Mouse (Mus musculus) yolk sac, embryonic 10.5 days (tissue): Measurements from ENCODE around the gene Cltb.
A peak's percentile ranks its signal among the peaks of the same experiment; 100 is the strongest.

Source experiments
- DNase-seq: peaks from one replicate; pipeline ENCODE4 v3.0.0-alpha.2; 2017; ENCODE audit warnings: low spot score

Gene Cltb

GRCm38 (mm10) chr13:54596107-54596690 is 14.9 kb downstream of the Cltb start:
- no peak for DNase-seq

- no peak for DNase-seq
Observed at GRCm38 (mm10) chr13:54593617-54594016, 17.5 kb downstream of the Cltb start.

GRCm38 (mm10) chr13:54591776-54592356 is 19.3 kb downstream of the Cltb start:
- no peak for DNase-seq

GRCm38 (mm10) chr13:54589996-54590951 is 20.9 kb downstream of the Cltb start, which contains the start of the genes Nop16 and Higd2a:
TSS of gene Nop16 (minus strand) at chr13:54590090.
TSS of gene Higd2a (plus strand) at chr13:54590207.
- peak; percentile 98 for DNase-seq

GRCm38 (mm10) chr13:54589414-54589995 is 21.6 kb downstream of the Cltb start:
- DNase-seq: no peak

- DNase-seq: no peak
Observed at GRCm38 (mm10) chr13:54585831-54586230, 25.3 kb downstream of the Cltb start.

GRCm38 (mm10) chr13:54582860-54583259 is 28.3 kb downstream of the Cltb start:
- DNase-seq: peak; percentile 23

GRCm38 (mm10) chr13:54582126-54582525 is 29.0 kb downstream of the Cltb start:
- no peak for DNase-seq

- DNase-seq: no peak
Observed at GRCm38 (mm10) chr13:54581385-54581784, 29.8 kb downstream of the Cltb start.

- DNase-seq: no peak
Observed at GRCm38 (mm10) chr13:54577652-54578507, 33.3 kb downstream of the Cltb start.

- DNase-seq: no peak
Observed at GRCm38 (mm10) chr13:54575489-54575888, 35.7 kb downstream of the Cltb start.

- peak; percentile 86 for DNase-seq
Observed at GRCm38 (mm10) chr13:54574854-54575481, 36.2 kb downstream of the Cltb start, which contains the start of gene Arl10. TSS of gene Arl10 (plus strand) at chr13:54575015.

GRCm38 (mm10) chr13:54572621-54573020 is 38.5 kb downstream of the Cltb start:
- no peak for DNase-seq

- no peak for DNase-seq
Observed at GRCm38 (mm10) chr13:54571637-54572036, 39.5 kb downstream of the Cltb start.

GRCm38 (mm10) chr13:54570736-54571135 is 40.4 kb downstream of the Cltb start:
- no peak for DNase-seq

- DNase-seq: no peak
Observed at GRCm38 (mm10) chr13:54569282-54569681, 41.9 kb downstream of the Cltb start.

GRCm38 (mm10) chr13:54568380-54568779 is 42.8 kb downstream of the Cltb start:
- DNase-seq: no peak

GRCm38 (mm10) chr13:54565594-54566345 is 45.4 kb downstream of the Cltb start:
- peak; percentile 64 for DNase-seq

GRCm38 (mm10) chr13:54565201-54565581 is 46.0 kb downstream of the Cltb start, which contains the start of gene 4833439L19Rik:
TSS of gene 4833439L19Rik (minus strand) at chr13:54565435.
- peak; percentile 90 for DNase-seq
